Mouse (Mus musculus) midbrain, embryonic 16.5 days (tissue): Measurements from ENCODE around the gene Snapc1. TPM values are rescaled to one million over a fixed set of nuclear protein-coding genes. Genes with fewer than 3 reads are reported as not detected.

Experiments used
- ATAC-seq: fragments of 200-750 bp; cut with Nextera tagmentation; 2 replicates; pipeline ENCODE4 v1.8.0; 2017; ENCODE audit warnings: moderate TSS enrichment
- H3K27ac ChIP-seq: fragments of 300-500 bp; sonication (generic); 2 replicates; pipeline ENCODE4 v1.5.1; 2014; ENCODE audit warnings: mild to moderate bottlenecking, low read length, mixed read lengths
- H3K27me3 ChIP-seq: fragments of 300-500 bp; sonication (generic); 2 replicates; pipeline ENCODE4 v1.6.1; 2014; ENCODE audit warnings: low read depth, low read length, mixed read lengths; ENCODE audit not compliant: control insufficient read depth, insufficient read depth
- H3K36me3 ChIP-seq: fragments of 300-500 bp; sonication (generic); 2 replicates; pipeline ENCODE4 v1.6.1; 2014; ENCODE audit warnings: mild to moderate bottlenecking, low read length, moderate library complexity, mixed read lengths; ENCODE audit not compliant: control insufficient read depth, insufficient read depth
- H3K4me1 ChIP-seq: fragments of 300-500 bp; sonication (generic); 2 replicates; pipeline ENCODE4 v1.6.1; 2014; ENCODE audit warnings: mild to moderate bottlenecking, low read length, mixed read lengths; ENCODE audit not compliant: control insufficient read depth, insufficient read depth
- H3K4me2 ChIP-seq: fragments of 300-500 bp; sonication (generic); 2 replicates; pipeline ENCODE4 v1.6.1; 2014; ENCODE audit warnings: mild to moderate bottlenecking, low read length, mixed read lengths
- H3K4me3 ChIP-seq: fragments of 300-500 bp; sonication (generic); 2 replicates; pipeline ENCODE4 v1.5.1; 2014; ENCODE audit warnings: low read depth, mild to moderate bottlenecking, low read length, moderate library complexity, mixed read lengths
- H3K9ac ChIP-seq: fragments of 300-500 bp; sonication (generic); 2 replicates; pipeline ENCODE4 v1.6.1; 2014; ENCODE audit warnings: low read depth, low read length, mixed read lengths
- H3K9me3 ChIP-seq: fragments of 300-500 bp; sonication (generic); replicated peaks from 2 replicates; pipeline ENCODE4 v1.6.1; 2014; ENCODE audit warnings: mild to moderate bottlenecking, low read length, mixed read lengths; ENCODE audit not compliant: control insufficient read depth, poor library complexity, severe bottlenecking
- WGBS: fragments of 180-500 bp; shearing (Covaris S2); extraction: QIAGEN DNeasy Blood & Tissue Kit; methylation state at CpG from one replicate; pipeline ENCODE4 v1.1.7; 2014; 5-methylcytosine and 5-hydroxymethylcytosine counted together
- polyA plus RNA-seq: library from polyadenylated mRNA; unstranded; fragments of >200 nt; fragmentation: Nextera tagmentation; extraction: Ambion mirVana; gene quantifications from 2 replicates; pipeline ENCODE4 v1.2.1, GENCODE M21; 2015

Gene Snapc1
- polyA plus RNA-seq, 1 experiment from 2014 or later = 37.0 TPM

DNA sequence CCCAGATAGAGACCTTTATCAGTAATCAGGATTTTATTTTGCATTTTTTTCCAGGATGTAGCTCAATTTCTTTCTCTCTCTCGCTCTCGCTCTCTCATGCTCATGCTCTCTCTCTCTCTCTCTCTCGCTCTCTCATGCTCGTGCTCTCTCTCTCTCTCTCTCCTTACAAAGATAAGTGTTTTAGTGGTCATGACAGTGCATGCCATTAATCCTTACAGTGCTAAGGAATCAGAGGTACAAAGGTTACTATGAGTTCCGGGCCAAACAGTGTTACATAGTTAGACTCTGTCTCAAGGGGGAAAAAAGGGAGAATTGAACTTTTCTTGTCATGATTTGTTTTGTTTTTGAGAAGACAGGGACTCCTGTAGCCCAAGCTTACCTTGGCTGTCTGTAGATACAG, 15.4 kb downstream of the Snapc1 start:
- H3K27ac ChIP-seq = no peak overlapping the region
- ATAC-seq = no peak
- no peak overlapping the region for H3K9ac ChIP-seq
- no peak overlapping the region for H3K4me2 ChIP-seq
- 95% methylated on average over 5 of the region's 5 CpGs for WGBS
- H3K4me1 ChIP-seq = no peaks in the 10 kb centered on the region
- H3K36me3 ChIP-seq = peaks cover 36% of the 10 kb centered on the region
- H3K27me3 ChIP-seq = no peaks in the 10 kb centered on the region
- H3K4me3 ChIP-seq = no peak overlapping the region
- H3K9me3 ChIP-seq = no peaks in the 10 kb centered on the region

DNA sequence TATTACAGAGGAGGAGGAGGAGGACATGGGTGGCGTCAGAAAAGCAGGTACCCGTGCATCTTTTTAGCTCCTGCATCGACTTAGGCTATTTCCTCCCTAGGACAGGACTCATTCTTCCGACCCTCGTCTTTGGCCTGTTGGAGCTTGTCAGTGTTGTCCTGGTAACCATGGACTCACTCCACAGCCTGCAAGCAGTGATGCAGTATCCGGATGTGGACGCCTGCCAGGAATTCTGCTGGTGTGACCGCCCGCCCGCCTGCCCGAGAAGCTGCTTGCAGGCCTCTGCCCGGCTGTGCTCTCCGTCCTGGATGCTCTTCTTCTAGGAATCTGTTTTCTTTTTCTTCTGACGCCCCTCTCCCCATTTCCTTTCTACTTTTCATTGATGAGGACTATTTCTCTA, 18.3 kb downstream of the Snapc1 start:
- Histone ChIP-seq H3K4me2 (no peak overlapping the region), H3K4me1 (no peaks in the 10 kb centered on the region), H3K27me3 (no peaks in the 10 kb centered on the region), H3K4me3 (no peak overlapping the region), H3K27ac (no peak overlapping the region), H3K36me3 (peaks cover 24% of the 10 kb centered on the region), H3K9ac (no peak overlapping the region), H3K9me3 (no peaks in the 10 kb centered on the region)
- ATAC-seq = peak; percentile 89
- 65% methylated on average over 14 of the region's 14 CpGs for WGBS

DNA sequence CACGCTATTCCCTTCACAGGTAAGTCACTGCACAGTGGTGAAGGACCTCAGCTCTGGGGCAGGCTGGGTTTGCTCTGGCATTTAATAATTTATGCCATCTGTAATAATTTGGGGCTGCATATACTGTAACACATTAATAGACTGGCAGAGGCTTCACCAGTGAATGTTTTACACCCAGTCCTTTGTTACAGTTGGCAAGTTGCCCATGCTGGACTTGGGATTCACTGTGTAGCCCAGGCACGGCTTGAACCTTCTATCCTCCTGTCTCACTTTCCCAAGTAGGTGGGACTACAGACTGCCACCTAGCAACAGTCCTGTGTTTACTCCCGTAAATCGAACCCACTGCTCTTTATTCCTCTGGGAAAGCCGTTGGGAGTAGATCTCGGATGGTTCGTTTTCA, 22.0 kb downstream of the Snapc1 start:
- Histone ChIP-seq H3K4me2 (no peak overlapping the region), H3K36me3 (peaks cover 14% of the 10 kb centered on the region), H3K4me3 (no peak overlapping the region), H3K27me3 (no peaks in the 10 kb centered on the region), H3K9me3 (no peaks in the 10 kb centered on the region), H3K4me1 (no peaks in the 10 kb centered on the region), H3K27ac (no peak overlapping the region), H3K9ac (no peak overlapping the region)
- no peak for ATAC-seq
- 89% methylated on average over 7 of the region's 7 CpGs for WGBS

DNA sequence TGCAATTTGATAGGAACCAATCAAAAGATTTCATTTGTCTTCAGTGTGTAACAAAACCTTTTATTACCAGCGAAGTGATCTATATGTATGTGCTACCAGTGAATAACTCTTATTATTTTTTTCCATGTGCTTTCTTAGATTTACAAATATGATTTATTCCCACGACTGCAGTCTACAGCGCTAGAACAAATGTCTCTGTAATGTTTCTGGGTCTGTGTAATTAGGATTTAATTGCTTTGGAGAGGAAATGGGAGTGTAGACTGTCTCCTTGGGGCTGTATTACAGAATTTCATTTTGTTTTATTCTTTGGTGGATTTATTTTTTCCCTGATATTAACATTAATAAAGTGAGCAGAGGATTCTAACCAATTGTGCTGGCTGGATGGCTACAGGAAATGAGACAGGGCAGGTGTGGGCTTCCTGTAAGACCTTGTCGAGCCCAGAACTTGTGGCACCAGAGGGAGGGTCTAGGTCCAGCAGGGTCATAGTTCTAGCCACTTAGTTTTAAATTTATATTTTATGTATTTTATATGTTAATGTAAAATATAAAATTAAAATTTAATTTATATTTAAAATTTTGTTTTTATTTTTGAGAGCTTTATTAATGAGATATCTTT, 24.2 kb downstream of the Snapc1 start:
- 82% methylated on average over 4 of the region's 4 CpGs for WGBS
- Histone ChIP-seq H3K9ac (no peak overlapping the region), H3K36me3 (peaks cover 8% of the 10 kb centered on the region), H3K27ac (no peak overlapping the region), H3K9me3 (no peaks in the 10 kb centered on the region), H3K4me3 (no peak overlapping the region), H3K27me3 (no peaks in the 10 kb centered on the region), H3K4me2 (no peak overlapping the region), H3K4me1 (no peaks in the 10 kb centered on the region)
- ATAC-seq = no peak

DNA sequence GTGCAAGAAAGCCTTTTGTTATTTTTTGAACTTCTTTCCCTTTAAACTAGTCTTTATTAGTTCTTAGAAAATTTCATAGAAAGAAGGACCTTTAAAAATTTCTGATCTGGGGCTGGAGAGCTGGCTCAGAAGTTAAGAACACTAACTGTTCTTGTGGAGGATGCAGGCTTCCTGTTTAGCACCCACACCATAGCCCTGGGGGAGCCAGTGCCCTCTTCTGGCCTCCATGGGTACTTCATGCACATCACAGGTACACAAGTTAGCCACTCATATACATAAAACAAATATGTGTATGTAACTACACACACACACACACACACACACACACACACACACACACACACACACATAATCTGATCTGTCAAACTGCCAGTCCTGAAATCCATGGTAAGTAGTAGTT, 25.3 kb downstream of the Snapc1 start:
- H3K36me3 ChIP-seq = peaks cover 8% of the 10 kb centered on the region
- H3K9ac ChIP-seq = no peak overlapping the region
- no peak for ATAC-seq
- H3K27ac ChIP-seq = no peak overlapping the region
- no peaks in the 10 kb centered on the region for H3K27me3 ChIP-seq
- no peaks in the 10 kb centered on the region for H3K9me3 ChIP-seq
- no peak overlapping the region for H3K4me3 ChIP-seq
- no peaks in the 10 kb centered on the region for H3K4me1 ChIP-seq
- no peak overlapping the region for H3K4me2 ChIP-seq

DNA sequence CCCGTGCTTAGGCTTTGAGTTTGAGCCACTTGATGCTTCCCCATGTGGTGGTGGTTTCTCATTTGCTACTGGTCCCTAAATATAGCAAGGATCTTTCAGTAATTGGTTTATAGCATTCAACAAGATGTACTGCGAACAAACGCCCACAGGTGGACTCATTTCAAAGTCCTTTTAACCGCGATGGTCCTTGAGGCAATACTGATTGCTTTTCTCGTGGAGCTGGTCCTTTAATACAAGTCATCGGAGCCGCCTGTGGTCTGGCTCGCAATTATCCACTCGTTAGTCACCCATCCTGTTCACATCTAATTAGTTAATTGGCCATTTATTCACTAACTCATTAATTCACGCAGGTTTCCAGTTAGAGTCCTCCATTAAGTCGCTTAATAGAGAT, 32.6 kb downstream of the Snapc1 start:
- no peaks in the 10 kb centered on the region for H3K27me3 ChIP-seq
- peak overlapping the region; percentile 71 for H3K4me3 ChIP-seq
- no peak for ATAC-seq
- H3K36me3 ChIP-seq = no peaks in the 10 kb centered on the region
- H3K9ac ChIP-seq = peak overlapping the region; percentile 92
- no peaks in the 10 kb centered on the region for H3K9me3 ChIP-seq
- 37% methylated on average over 12 of the region's 12 CpGs for WGBS
- H3K4me2 ChIP-seq = peak overlapping the region; percentile 81
- H3K27ac ChIP-seq = peak overlapping the region; percentile 88
- H3K4me1 ChIP-seq = peaks cover 18% of the 10 kb centered on the region

DNA sequence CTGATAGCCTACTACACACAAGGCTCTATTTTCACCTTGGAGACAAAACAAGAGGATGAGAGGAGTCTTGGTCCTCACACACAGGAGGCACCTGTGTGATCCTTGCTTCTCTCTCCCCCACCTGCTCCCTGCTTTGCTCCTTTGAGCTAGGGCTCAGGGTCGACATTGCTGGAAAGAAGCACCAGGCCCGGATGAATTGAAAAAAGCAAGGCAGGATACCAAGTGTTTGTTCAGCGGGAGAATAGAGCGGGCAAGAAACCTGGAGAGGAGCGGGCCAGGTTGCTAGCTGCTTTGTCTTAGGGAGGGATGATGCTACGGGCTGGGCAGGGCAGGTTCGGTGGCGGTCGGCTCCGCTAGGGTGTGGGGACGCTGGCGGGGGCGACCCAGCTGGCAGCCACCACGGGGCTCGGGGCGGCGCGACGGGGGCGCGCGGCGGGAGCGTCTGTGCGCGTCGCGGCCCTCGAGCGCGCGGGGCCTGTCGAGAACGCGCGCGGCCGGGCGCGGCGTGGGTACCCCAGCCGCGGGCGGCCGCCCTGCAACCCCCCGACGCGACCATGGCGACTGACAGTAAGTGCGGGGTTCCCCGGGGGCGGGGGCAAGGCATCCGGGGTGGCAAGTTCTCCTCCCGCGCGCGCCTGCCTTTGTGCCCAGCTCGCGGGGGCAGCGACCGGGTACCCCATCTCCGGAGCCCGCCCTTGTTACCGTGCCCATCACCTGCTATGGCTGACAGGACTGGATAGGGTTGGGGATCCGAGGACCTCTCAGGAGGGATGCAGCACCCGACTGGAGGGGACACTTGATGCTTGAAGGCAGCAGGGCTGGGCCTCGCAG, 33.2 kb downstream of the Snapc1 start, which contains the start of gene Syt16:
TSS of gene Syt16 (plus strand) at position 365 of the 831 bp plus-strand sequence.
- ATAC-seq = peak; percentile 85
- WGBS = under 1% methylated on average over 31 of the region's 67 CpGs

DNA sequence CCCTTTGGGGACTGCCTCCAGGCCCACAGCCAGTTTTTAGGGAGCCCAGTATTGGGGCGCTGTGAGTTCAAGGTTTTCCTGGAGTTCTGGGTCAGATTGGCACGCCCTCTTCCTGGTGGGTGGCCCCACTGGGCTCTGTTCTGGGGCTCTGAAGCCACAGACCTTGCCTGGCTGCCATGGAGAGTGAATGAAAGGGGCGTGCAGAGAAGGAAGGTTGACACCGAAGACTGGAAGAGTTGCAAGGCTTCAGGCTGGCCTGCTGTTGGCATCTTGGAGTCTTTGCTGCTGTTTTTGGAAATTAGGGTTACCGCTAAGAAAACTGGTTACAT, 33.8 kb downstream of the Snapc1 start:
- Histone ChIP-seq H3K4me1 (peaks cover 18% of the 10 kb centered on the region), H3K27me3 (no peaks in the 10 kb centered on the region), H3K4me2 (peak overlapping the region; percentile 81), H3K27ac (peak overlapping the region; percentile 88), H3K36me3 (no peaks in the 10 kb centered on the region), H3K9ac (peak overlapping the region; percentile 92), H3K4me3 (peak overlapping the region; percentile 71), H3K9me3 (no peaks in the 10 kb centered on the region)
- 26% methylated on average over 5 of the region's 5 CpGs for WGBS
- no peak; the same call in 1 of the 2 replicates for ATAC-seq

More for the DNA sequence above, 33.2 kb downstream of the Snapc1 start, which contains the start of gene Syt16:
- Histone ChIP-seq H3K9me3 (no peaks in the 10 kb centered on the region), H3K27ac (peak within 1 kb of the TSS; percentile 88), H3K36me3 (no peaks in the 10 kb centered on the region), H3K4me3 (peak within 1 kb of the TSS; percentile 71), H3K4me1 (peaks cover 18% of the 10 kb centered on the region), H3K27me3 (no peaks in the 10 kb centered on the region), H3K9ac (peak within 1 kb of the TSS; percentile 92), H3K4me2 (peak within 1 kb of the TSS; percentile 81)

DNA sequence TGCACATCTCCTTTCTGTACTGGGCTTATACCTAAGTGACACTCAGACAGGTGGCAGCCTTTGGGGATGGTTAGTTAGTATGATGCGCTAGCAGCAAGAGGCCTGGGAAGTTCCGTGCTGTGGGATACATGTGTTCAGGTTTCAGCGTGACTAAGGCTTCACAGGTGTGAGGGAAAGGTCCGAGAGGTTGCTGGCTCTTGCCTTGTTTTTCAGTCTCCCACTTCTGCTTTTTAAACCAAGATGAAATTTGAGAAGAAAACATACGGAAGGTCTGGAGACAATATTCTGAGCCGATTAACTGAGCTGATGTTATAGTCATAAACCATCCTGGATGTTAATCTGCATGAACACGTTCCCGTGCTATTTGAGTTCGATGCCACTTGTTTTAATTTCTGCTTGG, 38.2 kb downstream of the Snapc1 start:
- Histone ChIP-seq H3K36me3 (0 out of 2 replicates have a peak, but pooled peaks cover 2% of the 10 kb centered on the region), H3K27ac (no peak overlapping the region), H3K27me3 (no peaks in the 10 kb centered on the region), H3K4me2 (no peak overlapping the region), H3K9ac (no peak overlapping the region), H3K4me3 (no peak overlapping the region), H3K4me1 (peaks cover 12% of the 10 kb centered on the region), H3K9me3 (no peaks in the 10 kb centered on the region)
- no peak for ATAC-seq
- 93% methylated on average over 9 of the region's 9 CpGs for WGBS
